Mouse (Mus musculus) brain, embryonic 14.5 days (tissue): ENCODE measurements around the gene Nudt3.

Source experiments
- CTCF ChIP-seq: fragments of 200-500 bp; IDR thresholded peaks from 2 replicates; pipeline ENCODE4 v1.5.1; 2012; ENCODE audit warnings: inconsistent platforms, mild to moderate bottlenecking, moderate library complexity, borderline replicate concordance; ENCODE audit not compliant: insufficient read depth, insufficient read length; ENCODE audit errors: extremely low read depth
- POLR2A ChIP-seq: fragments of 200-500 bp; IDR thresholded peaks from 2 replicates; pipeline ENCODE4 v1.6.1; 2012; ENCODE audit warnings: mild to moderate bottlenecking, inconsistent platforms, borderline replicate concordance; ENCODE audit not compliant: poor library complexity, insufficient read depth, insufficient read length, severe bottlenecking; ENCODE audit errors: extremely low read depth

GRCm38 (mm10) chr17:27577468-27577867 lies 45.8 kb downstream of the Nudt3 start:
- no peak for TF ChIP-seq POLR2A
- peak; percentile 37; the same call in 1 of the 2 replicates for TF ChIP-seq CTCF
